Mouse (Mus musculus) common myeloid progenitor, adult 5-6 weeks (primary cell): ENCODE results near the gene Sf3b4. TPM values are rescaled to one million over a fixed set of nuclear protein-coding genes. Genes with fewer than 3 reads are reported as not detected.
"Not testable (repeated sequence)": the region's sequence is repeated elsewhere in the genome, so short reads cannot be mapped to it uniquely, and the experiment has no call there.

ENCODE experiments used
- ATAC-seq: replicated peaks from 2 replicates; pipeline ENCODE4 v1.8.0; 2016; ENCODE audit warnings: low read depth, mild to moderate bottlenecking, moderate TSS enrichment, inconsistent platforms; ENCODE audit not compliant: poor library complexity, severe bottlenecking
- total RNA-seq: library from RNA; stranded (forward); fragments of 200-1000, 187-1606 nt; gene quantifications from 2 replicates; pipeline ENCODE4 v1.2.3, GENCODE M21; 2017

The Sf3b4 gene
- total RNA-seq, 1 experiment from 2014 or later, result 37.3 TPM

GRCm38 (mm10) chr3:96171583-96172196 lies 442 bp upstream of the Sf3b4 start:
- ATAC-seq, result no peak

GRCm38 (mm10) chr3:96173185-96173584 lies 1.1 kb downstream of the Sf3b4 start:
- no peak for ATAC-seq

GRCm38 (mm10) chr3:96174042-96174441 lies 1.9 kb downstream of the Sf3b4 start:
- ATAC-seq, result not testable (repeated sequence)

- ATAC-seq, result no peak
These were observed 3.1 kb downstream of the Sf3b4 start for GRCm38 (mm10) chr3:96175251-96175650.

GRCm38 (mm10) chr3:96178427-96178826 lies 6.3 kb downstream of the Sf3b4 start:
- no peak for ATAC-seq

GRCm38 (mm10) chr3:96178902-96179301 lies 6.8 kb downstream of the Sf3b4 start:
- ATAC-seq, result no peak

GRCm38 (mm10) chr3:96179531-96179930 lies 7.4 kb downstream of the Sf3b4 start:
- no peak for ATAC-seq

- ATAC-seq, result peak; percentile 59
These were observed 8.8 kb downstream of the Sf3b4 start, which contains the start of gene Sv2a for GRCm38 (mm10) chr3:96180727-96181477. Gene Sv2a, plus strand, starts transcription at chr3:96181151.

GRCm38 (mm10) chr3:96181510-96182381 lies 9.6 kb downstream of the Sf3b4 start:
- no peak for ATAC-seq

- no peak for ATAC-seq
These were observed 10.2 kb downstream of the Sf3b4 start for GRCm38 (mm10) chr3:96182382-96182776.

- no peak for ATAC-seq
These were observed 20.8 kb downstream of the Sf3b4 start for GRCm38 (mm10) chr3:96192977-96193376.

- 0 out of 2 replicates have a peak, but pooled peaks have one; percentile 15 for ATAC-seq
These were observed 22.8 kb downstream of the Sf3b4 start for GRCm38 (mm10) chr3:96194966-96195365.

GRCm38 (mm10) chr3:96195616-96196313 lies 23.6 kb downstream of the Sf3b4 start:
- ATAC-seq, result no peak

GRCm38 (mm10) chr3:96196437-96197128 lies 24.5 kb downstream of the Sf3b4 start:
- ATAC-seq, result no peak

- ATAC-seq, result peak; percentile 81
These were observed 25.1 kb downstream of the Sf3b4 start for GRCm38 (mm10) chr3:96197129-96197749.

GRCm38 (mm10) chr3:96198181-96198580 lies 26.0 kb downstream of the Sf3b4 start:
- ATAC-seq, result peak; percentile 42

- ATAC-seq, result not testable (repeated sequence)
These were observed 26.6 kb downstream of the Sf3b4 start for GRCm38 (mm10) chr3:96198601-96199251.

GRCm38 (mm10) chr3:96199731-96200130 lies 27.6 kb downstream of the Sf3b4 start:
- ATAC-seq, result no peak
